Mouse (Mus musculus) intestine, embryonic 14.5 days (tissue): ENCODE data around the gene Agbl5. TPM values are rescaled to one million over a fixed set of nuclear protein-coding genes. Genes with fewer than 3 reads are reported as not detected.
A peak's percentile ranks its signal among the peaks of the same experiment; 100 is the strongest.

ENCODE experiments used
- ATAC-seq: fragments of 200-750 bp; cut with Nextera tagmentation; replicated peaks from 2 replicates; pipeline ENCODE4 v1.8.0; 2017; ENCODE audit warnings: low read depth, moderate number of reproducible peaks, moderate TSS enrichment, moderate library complexity; ENCODE audit not compliant: low FRiP score, low TSS enrichment
- DNase-seq: peaks from one replicate; pipeline ENCODE4 v3.0.0-alpha.2; 2018; ENCODE audit warnings: low spot score
- H3K27ac ChIP-seq: fragments of 300-500 bp; sonication (generic); 2 replicates; pipeline ENCODE4 v1.5.1; 2014; ENCODE audit warnings: low read depth, mild to moderate bottlenecking, control low read depth
- H3K27me3 ChIP-seq: fragments of 300-500 bp; sonication (generic); replicated peaks from 2 replicates; pipeline ENCODE4 v1.6.1; 2014; ENCODE audit warnings: low read length, control low read depth; ENCODE audit not compliant: control insufficient read depth, insufficient read depth
- H3K36me3 ChIP-seq: fragments of 300-500 bp; sonication (generic); 2 replicates; pipeline ENCODE4 v1.6.1; 2014; ENCODE audit warnings: low read length, control low read depth; ENCODE audit not compliant: control insufficient read depth, insufficient read depth
- H3K4me1 ChIP-seq: fragments of 300-500 bp; sonication (generic); replicated peaks from 2 replicates; pipeline ENCODE4 v1.6.1; 2014; ENCODE audit warnings: low read length, control low read depth, mixed read lengths; ENCODE audit not compliant: control insufficient read depth, insufficient read depth
- H3K4me2 ChIP-seq: fragments of 300-500 bp; sonication (generic); 2 replicates; pipeline ENCODE4 v1.6.1; 2014; ENCODE audit warnings: low read length
- H3K4me3 ChIP-seq: fragments of 300-500 bp; sonication (generic); 2 replicates; pipeline ENCODE4 v1.5.1; 2014; ENCODE audit warnings: low read depth, low read length, control low read depth, mixed read lengths
- H3K9ac ChIP-seq: fragments of 300-500 bp; sonication (generic); 2 replicates; pipeline ENCODE4 v1.6.1; 2014; ENCODE audit warnings: mild to moderate bottlenecking, low read length
- H3K9me3 ChIP-seq: fragments of 300-500 bp; sonication (generic); 2 replicates; pipeline ENCODE4 v1.6.1; 2016; ENCODE audit warnings: low read length, control low read depth; ENCODE audit not compliant: control insufficient read depth
- WGBS: fragments of 180-500 bp; shearing (Covaris S2); extraction: QIAGEN DNeasy Blood & Tissue Kit; methylation state at CpG from one replicate; pipeline ENCODE4 v1.1.7; 2014; 5-methylcytosine and 5-hydroxymethylcytosine counted together
- polyA plus RNA-seq: library from polyadenylated mRNA; unstranded; fragments of >200 nt; fragmentation: Nextera tagmentation; extraction: Ambion mirVana; gene quantifications from 2 replicates; pipeline ENCODE4 v1.2.1, GENCODE M21; 2014

Gene Agbl5
- polyA plus RNA-seq, 1 experiment from 2014 or later: 25.4 TPM

GRCm38 (mm10) chr5:30926073-30926472 is 37.6 kb downstream of the Agbl5 start:
- Histone ChIP-seq H3K4me3 (no peak overlapping the region), H3K27ac (no peak overlapping the region), H3K4me1 (peaks cover 12% of the 10 kb centered on the region), H3K27me3 (no peaks in the 10 kb centered on the region), H3K36me3 (peaks cover 4% of the 10 kb centered on the region; the same call in 1 of the 2 replicates), H3K9me3 (no peaks in the 10 kb centered on the region), H3K9ac (no peak overlapping the region), H3K4me2 (no peak overlapping the region)
- WGBS: 78% methylated on average over 2 of the region's 2 CpGs
- DNase-seq (no peak), ATAC-seq (no peak)

GRCm38 (mm10) chr5:30927945-30928529 is 39.5 kb downstream of the Agbl5 start:
- Histone ChIP-seq H3K9me3 (no peaks in the 10 kb centered on the region), H3K27me3 (no peaks in the 10 kb centered on the region), H3K27ac (no peak overlapping the region), H3K36me3 (0 out of 2 replicates have a peak, but pooled peaks cover 3% of the 10 kb centered on the region), H3K4me1 (no peaks in the 10 kb centered on the region), H3K4me3 (no peak overlapping the region), H3K4me2 (peak overlapping the region; percentile 7; the same call in 1 of the 2 replicates), H3K9ac (no peak overlapping the region)
- DNase-seq: no peak
- ATAC-seq: no peak
- WGBS: 42% methylated on average over 7 of the region's 7 CpGs

GRCm38 (mm10) chr5:30930121-30930520 is 41.6 kb downstream of the Agbl5 start:
- ATAC-seq: no peak
- peak; percentile 80 for DNase-seq
- H3K4me2 ChIP-seq: no peak overlapping the region
- no peak overlapping the region for H3K27ac ChIP-seq
- H3K9ac ChIP-seq: no peak overlapping the region
- no peaks in the 10 kb centered on the region for H3K9me3 ChIP-seq
- H3K27me3 ChIP-seq: no peaks in the 10 kb centered on the region
- H3K4me1 ChIP-seq: no peaks in the 10 kb centered on the region
- no peak overlapping the region for H3K4me3 ChIP-seq
- H3K36me3 ChIP-seq: 0 out of 2 replicates have a peak, but pooled peaks cover 3% of the 10 kb centered on the region
- WGBS: 42% methylated on average over 4 of the region's 4 CpGs

GRCm38 (mm10) chr5:30930846-30931245 is 42.4 kb downstream of the Agbl5 start:
- H3K9me3 ChIP-seq: no peaks in the 10 kb centered on the region
- H3K4me1 ChIP-seq: no peaks in the 10 kb centered on the region
- no peak overlapping the region for H3K27ac ChIP-seq
- no peak overlapping the region for H3K4me2 ChIP-seq
- no peaks in the 10 kb centered on the region for H3K36me3 ChIP-seq
- H3K27me3 ChIP-seq: no peaks in the 10 kb centered on the region
- 79% methylated on average over 6 of the region's 6 CpGs for WGBS
- ATAC-seq (no peak), DNase-seq (no peak)
- H3K4me3 ChIP-seq: no peak overlapping the region
- H3K9ac ChIP-seq: no peak overlapping the region

GRCm38 (mm10) chr5:30931378-30931777 is 42.9 kb downstream of the Agbl5 start:
- Histone ChIP-seq H3K27ac (no peak overlapping the region), H3K27me3 (no peaks in the 10 kb centered on the region), H3K36me3 (no peaks in the 10 kb centered on the region), H3K4me3 (no peak overlapping the region), H3K4me2 (no peak overlapping the region), H3K9ac (no peak overlapping the region), H3K4me1 (no peaks in the 10 kb centered on the region), H3K9me3 (no peaks in the 10 kb centered on the region)
- ATAC-seq (no peak), DNase-seq (no peak)
- 82% methylated on average over 4 of the region's 4 CpGs for WGBS

- H3K4me3 ChIP-seq: no peak overlapping the region
- no peaks in the 10 kb centered on the region for H3K9me3 ChIP-seq
- no peak for ATAC-seq
- H3K4me2 ChIP-seq: no peak overlapping the region
- no peak overlapping the region for H3K9ac ChIP-seq
- no peaks in the 10 kb centered on the region for H3K36me3 ChIP-seq
- 69% methylated on average over 5 of the region's 5 CpGs for WGBS
- no peak for DNase-seq
- H3K27ac ChIP-seq: no peak overlapping the region
- no peaks in the 10 kb centered on the region for H3K4me1 ChIP-seq
- no peaks in the 10 kb centered on the region for H3K27me3 ChIP-seq
These were observed 45.2 kb downstream of the Agbl5 start for GRCm38 (mm10) chr5:30933705-30934104.

GRCm38 (mm10) chr5:30934725-30935461 is 46.4 kb downstream of the Agbl5 start:
- no peak for ATAC-seq
- no peak overlapping the region for H3K9ac ChIP-seq

GRCm38 (mm10) chr5:30943004-30943403 is 54.5 kb downstream of the Agbl5 start:
- no peak for ATAC-seq

More at GRCm38 (mm10) chr5:30934725-30935461, 46.4 kb downstream of the Agbl5 start:
- no peaks in the 10 kb centered on the region for H3K36me3 ChIP-seq
- no peak for DNase-seq
- H3K4me1 ChIP-seq: no peaks in the 10 kb centered on the region
- 92% methylated on average over 5 of the region's 5 CpGs for whole genome bisulfite sequencing
- no peak overlapping the region for H3K27ac ChIP-seq
- no peaks in the 10 kb centered on the region for H3K27me3 ChIP-seq
- H3K4me3 ChIP-seq: no peak overlapping the region
- H3K9me3 ChIP-seq: no peaks in the 10 kb centered on the region
- H3K4me2 ChIP-seq: no peak overlapping the region

More at GRCm38 (mm10) chr5:30943004-30943403, 54.5 kb downstream of the Agbl5 start:
- Histone ChIP-seq H3K9me3 (no peaks in the 10 kb centered on the region), H3K4me3 (no peak overlapping the region), H3K4me2 (no peak overlapping the region), H3K27me3 (peaks cover 18% of the 10 kb centered on the region), H3K27ac (no peak overlapping the region), H3K36me3 (no peaks in the 10 kb centered on the region), H3K9ac (no peak overlapping the region), H3K4me1 (0 out of 2 replicates have a peak, but pooled peaks cover 2% of the 10 kb centered on the region)
- DNase-seq: no peak
- 92% methylated on average over 2 of the region's 2 CpGs for WGBS
